Mouse (Mus musculus) mature B cell (primary cell): Measurements from ENCODE around the gene Tuba8.

Experiments used
- in situ Hi-C: fragments of 300-500 bp; cut with MboI; formaldehyde crosslinking; loops from 2 replicates; pipeline ENCODE4 v1.14.3; 2019

The Tuba8 gene

DNA sequence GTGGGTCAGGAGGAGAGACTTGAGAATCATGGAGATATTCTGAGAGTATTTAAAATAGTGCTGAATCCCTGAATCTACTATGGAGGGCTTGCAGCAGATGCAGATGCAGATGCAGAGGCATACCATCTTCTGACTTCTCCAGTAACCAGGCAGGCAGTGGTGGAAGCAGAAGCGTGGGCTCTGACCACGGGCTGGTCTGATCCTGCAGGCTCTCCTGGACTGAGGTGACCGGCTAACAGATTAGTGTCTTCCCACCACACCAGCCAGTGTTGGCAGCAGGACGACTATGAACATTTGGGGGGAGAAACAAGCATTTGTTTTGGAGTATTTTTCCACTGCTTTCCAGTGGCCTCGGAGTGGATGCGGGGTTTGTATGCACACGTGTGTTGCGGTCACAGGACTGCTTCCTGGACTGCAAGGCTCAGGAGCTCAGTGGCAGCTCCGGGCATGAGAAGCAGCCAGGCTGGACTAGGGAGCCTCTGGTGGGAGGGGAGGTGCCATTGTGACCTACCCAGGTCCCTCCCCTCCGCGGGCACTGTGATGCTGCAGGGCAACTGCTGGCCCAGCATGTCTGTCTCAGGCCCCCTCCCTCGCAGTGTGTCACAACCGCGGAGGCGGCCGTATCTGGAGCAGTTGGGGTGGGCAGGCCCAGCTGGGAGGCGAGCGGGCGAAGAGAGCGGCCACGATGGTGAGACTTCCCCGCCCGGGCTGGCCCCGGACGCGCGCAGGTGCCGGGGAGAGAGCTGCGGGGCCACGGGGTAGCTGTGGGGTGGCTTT is at the start of gene Tuba8:
TSS of gene Tuba8 (plus strand) at position 548 of the 777 bp plus-strand sequence.
- in situ Hi-C loops: no loop called here

DNA sequence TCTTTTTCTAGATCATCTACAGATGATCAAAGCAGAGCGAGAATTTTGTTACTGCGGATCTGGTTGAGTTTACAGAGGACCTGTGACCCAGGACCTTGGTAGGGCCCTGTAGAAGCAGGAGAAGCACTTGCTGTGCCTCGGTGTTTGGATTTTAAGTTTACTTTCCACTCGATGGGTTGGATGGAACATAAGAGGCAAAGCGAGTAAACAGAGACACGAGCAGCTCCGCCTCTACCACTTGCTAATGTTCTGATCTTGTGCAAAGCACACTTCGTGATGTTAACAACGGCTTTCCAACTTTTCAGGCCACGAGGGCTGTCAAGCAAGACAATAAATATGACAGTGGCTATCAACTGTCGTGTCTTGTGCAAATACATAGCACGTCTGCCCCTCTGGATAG is 47.9 kb upstream of the Tuba8 start:
- in situ Hi-C loops: no loop called here

DNA sequence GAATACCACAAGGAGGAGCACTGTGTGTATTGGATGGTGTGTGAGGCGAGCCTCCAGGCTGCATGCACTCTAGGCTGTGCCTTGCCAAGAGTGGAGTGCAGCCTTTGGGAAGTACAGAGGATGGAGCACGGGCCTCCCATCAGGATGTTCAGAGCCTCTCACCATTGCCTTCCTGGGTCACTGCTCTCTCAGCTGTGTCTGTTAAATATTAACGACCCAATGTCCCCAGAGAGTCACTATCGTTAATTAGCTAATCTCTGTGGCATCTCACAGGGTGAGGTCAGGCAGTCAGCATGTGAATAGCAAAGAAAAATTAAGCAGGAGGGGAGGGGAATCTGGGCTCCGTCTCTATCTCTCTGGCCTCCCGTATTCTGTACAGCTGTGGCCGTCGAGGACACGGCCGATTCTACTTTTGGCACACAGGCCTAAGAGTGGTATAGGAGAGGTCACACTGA is 44.4 kb upstream of the Tuba8 start:
- in situ Hi-C loops: no loop called here

DNA sequence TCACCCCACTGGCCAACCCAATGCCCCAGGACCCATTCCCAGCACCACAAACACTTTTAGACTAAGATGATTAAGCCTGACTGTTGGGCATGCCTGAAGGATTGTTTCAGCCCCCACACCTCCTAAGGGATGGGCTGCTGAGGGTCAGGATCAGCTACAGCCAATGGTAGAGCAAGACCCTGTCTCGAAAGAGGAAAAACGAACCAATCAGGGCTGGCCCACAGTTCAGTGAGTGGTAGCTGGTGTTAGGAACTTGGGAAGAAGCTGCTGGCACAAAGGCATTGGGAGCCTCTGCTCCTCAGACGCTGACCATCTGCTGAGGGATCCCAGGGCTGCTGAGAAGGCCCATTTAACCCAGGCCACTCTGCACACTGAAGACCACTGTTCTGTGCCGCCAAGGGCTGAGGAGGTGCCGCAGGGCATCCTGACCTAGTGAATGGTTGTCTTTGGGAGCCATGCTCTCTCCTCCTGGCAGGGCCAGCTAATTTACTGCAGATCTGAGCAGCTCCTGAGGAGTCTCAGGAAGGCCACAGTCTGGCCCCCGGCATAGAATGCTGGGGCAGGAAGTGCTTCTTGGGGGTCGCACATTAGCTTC is 43.0 kb upstream of the Tuba8 start:
- in situ Hi-C loops: no loop called here

DNA sequence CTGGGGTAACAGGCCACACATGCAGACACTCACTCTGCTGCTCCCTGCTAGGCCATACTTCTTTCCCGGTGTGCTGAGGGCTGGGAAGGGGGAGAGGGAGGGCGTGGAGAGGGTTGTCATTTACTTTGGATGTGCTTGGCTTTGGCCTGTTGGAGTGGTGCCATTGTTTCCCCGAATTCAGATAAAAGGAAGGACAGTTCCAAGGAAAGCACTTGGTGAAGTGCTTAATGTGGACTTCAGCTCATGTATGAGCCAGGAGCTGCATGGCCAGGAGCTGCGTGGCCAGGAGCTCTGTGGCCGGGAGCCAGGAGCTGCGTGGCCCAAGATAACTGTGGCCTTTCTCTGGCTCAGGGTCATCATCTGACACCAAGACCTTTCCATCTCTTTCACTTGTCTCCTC is 39.4 kb upstream of the Tuba8 start:
- in situ Hi-C loops: no loop called here

DNA sequence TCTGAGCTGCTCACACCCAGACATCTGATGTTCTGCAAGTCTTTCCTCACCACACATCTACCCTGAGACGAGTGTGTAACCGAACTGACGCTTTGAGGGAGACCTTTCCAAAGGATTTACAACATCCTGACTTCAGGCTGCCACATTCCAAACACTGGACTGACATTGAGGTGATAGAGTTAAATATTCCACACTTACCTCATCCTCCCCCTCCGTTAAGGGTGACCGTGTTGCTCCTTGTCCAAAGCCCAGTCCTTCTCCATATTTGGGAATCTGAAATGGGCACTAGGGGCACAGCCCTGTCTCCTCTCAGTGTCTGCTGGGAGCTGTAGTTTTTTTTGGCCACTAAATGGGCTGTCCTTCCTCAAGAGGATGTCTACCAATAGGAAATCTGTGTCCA is 37.0 kb upstream of the Tuba8 start:
- in situ Hi-C loops: no loop called here

DNA sequence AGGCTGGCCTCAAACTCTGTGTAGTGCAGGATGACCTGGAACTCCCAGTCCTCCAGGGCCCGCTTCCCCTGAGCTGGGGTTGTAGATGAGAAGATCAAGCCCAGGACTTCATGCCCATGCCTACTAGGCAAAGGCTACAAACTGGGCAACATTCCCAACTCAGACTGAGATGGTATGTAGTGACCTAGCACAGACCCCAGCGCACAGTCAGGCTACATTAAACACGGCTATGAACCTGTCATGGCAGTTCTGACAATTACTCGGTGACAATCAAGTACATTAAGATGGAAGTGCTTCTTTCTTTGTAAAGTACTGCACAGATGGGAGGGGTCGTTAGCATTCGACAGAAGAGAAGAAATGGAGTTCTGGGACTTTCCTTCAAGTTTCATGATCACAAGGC is 35.7 kb upstream of the Tuba8 start:
- in situ Hi-C loops: no loop called here

DNA sequence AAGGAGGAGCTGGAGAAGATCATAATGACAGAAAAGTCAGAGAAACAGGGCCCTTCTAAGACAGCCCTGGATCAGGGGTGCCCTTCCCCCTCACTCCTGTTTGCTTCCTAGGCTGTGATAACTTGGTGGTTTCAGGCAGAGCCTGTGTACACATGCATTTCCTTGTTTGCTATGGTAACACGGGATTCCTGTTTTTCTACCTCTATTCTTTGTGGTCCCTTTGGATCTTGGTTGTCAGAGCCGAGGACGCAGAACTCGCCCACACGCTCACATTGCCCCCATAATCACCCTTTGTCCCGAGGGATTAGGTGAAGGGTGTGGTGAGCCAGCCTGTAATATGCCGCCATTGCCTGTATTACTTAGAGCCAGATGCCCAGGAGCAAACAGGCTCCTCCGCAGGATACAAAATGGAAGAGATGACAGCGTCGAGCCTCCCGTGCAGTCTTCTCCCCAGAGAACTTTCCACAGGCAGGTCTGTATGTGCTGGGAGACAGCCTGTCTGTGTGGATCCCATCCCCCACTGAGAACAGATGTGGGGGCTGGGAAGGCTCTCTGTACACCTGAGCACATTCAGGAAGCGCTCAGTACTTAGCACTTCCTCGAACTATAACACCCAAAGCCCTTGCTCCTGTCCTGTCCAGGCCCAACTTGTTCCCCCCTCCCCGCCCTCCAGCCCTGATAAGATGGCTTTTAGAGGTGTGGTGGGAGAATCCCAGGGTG is 34.3 kb upstream of the Tuba8 start:
- in situ Hi-C loops: no loop called here

DNA sequence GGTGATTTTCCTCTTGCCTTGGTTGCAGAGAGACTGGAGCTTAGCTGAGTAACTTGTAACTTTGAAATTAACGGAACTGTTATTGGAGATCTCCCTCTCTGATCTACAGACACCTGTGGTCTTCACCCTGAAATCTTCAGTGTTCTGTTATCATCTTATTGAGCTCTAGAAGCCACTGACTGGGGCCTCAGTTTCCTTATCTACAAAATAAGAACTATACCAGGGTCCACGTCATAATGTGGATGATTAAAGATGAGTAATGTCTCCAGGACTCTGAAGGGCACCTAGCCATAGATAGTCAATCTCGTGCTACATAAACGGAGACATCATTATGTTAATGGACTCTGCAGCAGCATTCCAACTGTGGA is 33.8 kb upstream of the Tuba8 start:
- in situ Hi-C loops: no loop called here

DNA sequence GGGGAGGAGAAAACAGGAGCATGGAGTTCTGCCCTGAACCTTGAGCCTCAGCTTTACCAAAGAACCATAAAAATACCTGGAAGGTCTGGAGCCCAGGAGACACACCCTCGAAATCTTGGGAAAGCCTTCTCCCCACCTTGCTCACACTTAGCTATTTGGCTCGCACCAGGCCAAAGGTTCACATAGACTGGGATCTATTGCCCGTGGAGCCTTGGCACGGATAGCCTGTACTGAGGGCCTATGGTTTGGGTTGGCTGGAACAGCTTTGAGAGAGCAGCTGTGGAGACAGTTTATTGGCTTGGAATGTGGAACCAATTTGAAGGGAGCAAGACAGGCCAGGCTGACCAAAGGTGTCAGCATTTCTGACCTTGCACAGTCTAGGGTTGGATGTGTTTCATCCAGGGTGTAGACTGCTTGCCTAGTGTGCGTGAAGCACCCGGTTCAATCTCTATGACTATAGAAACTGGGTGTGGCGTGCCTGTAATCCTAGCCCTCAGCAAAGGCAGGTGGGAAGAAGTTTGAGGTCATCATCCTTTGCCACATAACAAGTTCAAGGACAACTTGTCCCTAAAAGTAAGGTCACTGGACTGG is 33.3 kb upstream of the Tuba8 start:
- in situ Hi-C loops: no loop called here

DNA sequence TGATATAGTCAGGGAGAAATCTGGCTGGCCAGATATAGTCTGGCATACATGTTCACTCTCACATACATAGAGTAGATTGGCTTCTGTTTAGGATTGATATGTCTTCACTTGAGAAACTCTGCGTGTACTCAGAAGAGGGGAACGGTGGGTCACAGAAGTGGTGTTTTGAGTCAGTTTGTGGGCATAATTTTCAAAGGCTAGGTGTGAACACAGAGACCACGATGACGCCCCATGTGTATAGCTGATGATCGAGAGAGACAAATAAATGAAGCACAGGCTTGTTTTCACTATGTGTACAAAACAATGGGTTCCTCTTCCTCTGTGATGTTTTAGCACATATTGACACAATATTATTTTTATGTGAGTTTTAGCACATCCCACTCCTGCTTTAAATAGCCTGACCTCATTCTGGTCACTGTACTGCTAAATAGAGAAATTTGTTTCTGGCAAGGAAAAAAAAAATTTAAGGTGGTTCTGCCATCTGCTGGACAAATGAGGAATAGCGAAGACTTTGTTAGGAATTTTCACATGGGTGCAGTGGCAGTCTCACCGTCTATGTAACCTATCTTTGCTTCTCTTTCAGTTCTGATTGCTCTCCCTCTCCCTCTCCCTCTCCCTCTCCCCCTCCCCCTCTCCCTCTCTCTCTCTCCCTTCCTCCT is 31.7 kb upstream of the Tuba8 start:
- in situ Hi-C loops: no loop called here

DNA sequence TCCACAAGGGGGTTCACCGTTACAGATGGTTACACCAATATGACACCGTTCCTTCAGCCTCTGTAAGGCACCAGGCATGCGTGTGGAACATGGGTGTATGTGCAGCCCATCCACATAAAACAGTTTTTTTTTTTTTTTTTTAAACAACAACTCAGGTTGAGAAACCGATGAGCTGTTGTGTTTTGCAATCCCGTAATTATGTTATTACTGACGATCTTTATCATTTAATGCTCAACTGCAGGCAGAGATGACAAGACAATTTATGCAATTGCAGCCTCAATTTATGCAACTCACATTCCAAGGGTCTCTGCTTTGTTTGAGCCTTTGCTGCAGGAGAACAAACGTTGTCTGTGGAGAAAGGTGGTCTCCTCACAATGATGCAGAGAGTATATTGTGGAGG is 30.6 kb upstream of the Tuba8 start:
- in situ Hi-C loops: loop anchor here (10.0 kb wide), 1 partner anchor 185 kb away; no protein-coding TSS in a partner anchor

DNA sequence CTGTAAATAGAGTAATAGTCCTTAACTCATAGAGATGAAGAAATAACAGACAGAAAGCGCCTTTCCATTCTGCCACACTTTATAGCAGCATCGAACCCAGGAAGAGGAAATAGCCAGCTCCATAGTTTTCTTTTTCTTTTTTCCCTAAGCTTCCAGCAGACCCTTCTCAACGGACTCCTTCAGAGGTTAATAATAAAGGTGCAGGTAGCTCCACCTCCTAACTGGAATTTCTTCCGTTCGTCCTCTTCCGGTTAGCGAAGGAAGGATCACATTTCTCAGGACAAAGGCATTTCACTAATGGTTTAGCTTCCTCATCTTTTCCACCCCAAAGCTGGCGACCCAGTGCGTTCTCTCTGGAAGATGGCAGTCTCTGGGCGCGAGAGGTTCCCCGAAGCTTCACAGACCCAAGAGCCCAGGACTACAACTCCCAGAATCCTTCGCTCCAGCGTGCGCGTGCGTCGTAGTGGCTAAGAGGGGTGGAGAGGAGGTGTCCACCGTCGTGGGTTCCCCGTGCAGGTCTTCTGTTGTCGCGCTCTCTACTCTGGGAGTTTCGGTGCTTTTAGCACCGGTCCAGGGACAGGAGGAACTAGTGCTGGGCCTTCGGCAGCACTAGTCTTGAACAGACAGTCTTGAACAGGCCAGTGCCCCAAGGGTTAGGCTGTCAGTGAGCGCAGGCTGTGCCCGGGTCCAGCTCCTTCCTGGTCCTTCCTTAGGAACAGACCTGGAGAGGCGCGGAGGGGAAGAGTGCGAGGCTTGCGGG is 26.9 kb upstream of the Tuba8 start, which contains the start of gene Pex26:
TSS of gene Pex26 (plus strand) at position 254 of the 760 bp plus-strand sequence.
- in situ Hi-C loops: loop anchor here (10.0 kb wide), 1 partner anchor 181 kb away; no protein-coding TSS in a partner anchor

DNA sequence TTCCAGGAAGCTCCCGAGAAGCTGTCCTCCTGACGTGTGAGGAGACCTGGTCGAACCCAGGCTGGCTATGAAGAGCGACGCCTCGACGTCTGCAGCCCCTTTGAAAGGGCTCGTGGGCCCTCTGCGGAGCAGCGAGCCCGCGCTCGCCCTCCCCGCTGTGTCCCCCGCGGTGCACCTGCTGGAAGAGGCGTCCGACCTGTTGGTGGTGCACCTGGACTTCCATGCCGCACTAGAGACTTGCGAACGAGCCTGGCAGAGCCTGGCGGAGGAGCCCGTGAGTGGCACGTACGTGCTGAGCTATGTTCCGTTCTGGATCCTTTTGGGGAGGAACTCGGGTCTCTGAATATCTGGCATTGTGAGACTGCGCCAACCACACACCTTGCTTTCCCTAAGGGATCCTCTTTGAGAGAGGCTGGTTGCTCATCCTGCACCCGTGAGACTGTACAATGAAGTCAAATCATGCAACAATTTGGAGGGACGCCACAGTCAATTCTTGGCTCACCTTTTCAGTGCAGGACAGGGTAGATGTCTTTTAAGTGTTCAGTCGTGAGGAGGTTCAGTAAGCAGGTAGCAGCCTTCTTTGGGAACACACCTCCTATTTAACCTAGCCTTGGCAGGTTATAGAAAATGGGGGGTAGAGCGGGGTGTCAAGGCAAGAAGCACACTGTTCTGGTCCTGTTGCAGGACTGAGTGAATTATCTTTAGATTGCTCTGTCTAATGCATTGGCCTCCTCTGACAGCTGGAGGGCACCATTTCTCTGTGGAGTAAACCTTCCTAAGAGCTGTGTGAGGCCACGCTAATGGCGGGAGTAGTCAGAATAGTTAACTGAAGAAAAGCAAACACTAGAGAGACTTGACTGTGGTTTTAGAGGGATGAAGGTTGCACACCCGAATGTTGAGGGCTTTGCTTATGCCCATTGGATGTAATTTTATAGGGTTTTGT is 26.0 kb upstream of the Tuba8 start:
- in situ Hi-C loops: loop anchor here (10.0 kb wide), 1 partner anchor 180 kb away; no protein-coding TSS in a partner anchor

DNA sequence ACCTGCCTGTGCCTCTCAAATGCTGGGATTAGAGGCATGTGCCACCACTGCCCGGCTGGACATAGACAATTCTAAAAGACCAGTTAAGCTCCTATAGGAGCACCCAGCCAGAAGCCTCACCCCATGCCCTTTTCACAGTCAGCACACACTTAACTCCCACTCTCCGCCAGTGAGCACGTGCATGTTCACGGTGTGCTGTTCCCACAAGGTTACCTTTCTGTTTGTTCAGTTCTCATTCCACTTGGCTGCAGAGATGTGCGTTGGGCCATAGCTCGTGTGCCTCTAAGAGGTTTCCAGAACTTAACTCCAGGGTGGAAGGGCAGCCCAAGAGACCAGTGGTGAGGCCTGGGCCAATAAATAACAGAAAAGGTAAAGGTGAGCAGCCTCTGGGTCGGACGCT is 25.3 kb upstream of the Tuba8 start:
- in situ Hi-C loops: loop anchor here (10.0 kb wide), 1 partner anchor 180 kb away; no protein-coding TSS in a partner anchor

DNA sequence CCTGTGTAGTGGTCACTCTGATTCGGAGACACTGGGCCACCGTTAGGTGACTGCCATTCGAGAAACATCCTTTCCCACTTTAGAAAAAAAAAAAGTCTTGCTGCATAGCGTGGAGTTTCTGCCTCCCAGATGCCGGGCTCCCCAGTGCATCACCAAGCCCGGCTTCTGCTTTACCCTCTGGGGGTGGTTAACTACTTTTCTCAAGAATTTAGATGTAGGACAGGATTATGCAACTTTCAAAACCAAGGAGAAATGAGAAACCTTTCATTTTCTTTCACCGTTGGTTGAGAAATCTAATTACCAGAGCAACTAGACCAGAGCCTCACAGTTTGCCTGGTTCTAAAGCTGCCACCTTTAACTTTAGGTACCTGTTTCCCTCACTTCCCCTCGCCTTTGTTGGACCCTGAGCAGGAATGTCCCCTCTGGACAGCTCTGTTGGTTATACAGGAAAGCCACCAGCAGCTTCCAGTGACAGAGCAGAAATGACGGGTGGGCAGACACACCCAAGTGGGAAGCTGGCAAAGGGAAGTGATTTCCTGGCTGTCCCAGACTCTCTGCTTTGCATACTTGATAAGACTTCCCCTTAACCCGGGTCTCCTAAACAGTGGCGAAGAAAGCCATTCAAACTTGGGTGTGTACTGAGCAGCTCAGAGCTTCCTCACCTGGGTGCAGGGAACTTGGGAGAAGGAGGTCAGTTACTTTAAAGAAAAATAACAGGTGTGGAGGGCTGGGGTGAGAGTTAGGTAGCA is 19.1 kb upstream of the Tuba8 start:
- in situ Hi-C loops: no loop called here

DNA sequence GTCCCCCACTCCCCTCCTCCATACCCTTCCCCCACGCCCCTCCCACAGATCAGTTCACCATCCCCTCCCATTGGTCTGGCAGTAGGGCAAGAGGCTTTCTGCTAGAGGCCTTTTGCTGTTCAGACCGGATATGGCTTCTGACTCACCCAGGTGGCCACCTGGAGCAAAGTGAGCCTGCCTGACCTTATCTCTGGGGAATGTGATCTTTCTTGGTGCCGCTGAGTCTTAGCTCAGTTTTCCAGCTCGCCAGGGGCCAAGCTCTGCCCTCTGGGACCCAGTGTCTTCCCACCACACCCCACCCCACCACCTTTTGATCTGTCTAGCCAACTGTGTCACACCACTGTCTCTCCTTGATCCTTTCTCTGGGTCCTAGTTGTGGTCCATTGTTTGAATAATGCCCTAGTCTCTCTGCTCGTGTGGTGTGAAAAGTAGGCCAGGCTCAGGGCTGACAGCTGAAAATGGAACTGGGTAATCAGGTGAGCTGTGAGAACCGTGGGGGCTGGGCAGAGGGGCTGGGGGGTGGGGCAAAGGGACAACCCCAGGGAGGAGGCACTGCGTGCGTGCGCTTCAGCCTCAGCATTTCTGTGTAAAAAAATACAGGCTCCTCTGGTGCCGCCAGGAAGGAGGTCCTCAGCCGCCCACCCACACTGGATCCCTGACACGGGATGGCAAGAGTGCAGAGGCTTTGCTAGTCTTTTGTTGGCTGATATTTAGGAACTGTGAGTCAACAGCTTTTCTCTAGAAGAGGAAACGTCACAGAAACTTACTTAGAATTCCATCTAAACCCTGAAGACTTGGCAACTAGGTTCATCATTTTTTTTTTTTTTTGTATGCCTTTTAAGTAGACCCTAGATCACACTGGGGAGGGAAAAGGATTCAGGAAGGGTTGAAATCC is 16.2 kb upstream of the Tuba8 start:
- in situ Hi-C loops: no loop called here
